Mouse (Mus musculus) CH12.LX (cell line): Measurements from ENCODE around the gene Apba1. TPM values are rescaled to one million over a fixed set of nuclear protein-coding genes. Genes with fewer than 3 reads are reported as not detected.

ENCODE experiments used
- DNase-seq: peaks from one replicate; pipeline ENCODE4 v3.0.0-alpha.2; 2013; ENCODE audit errors: extremely low read depth
- H3K27ac ChIP-seq: 2 replicates; pipeline ENCODE4 v1.5.1; 2012; ENCODE audit warnings: low read depth, mild to moderate bottlenecking, control low read depth, moderate library complexity; ENCODE audit not compliant: insufficient read depth
- H3K27me3 ChIP-seq: replicated peaks from 2 replicates; pipeline ENCODE3; 2012; ENCODE audit warnings: inconsistent platforms
- H3K36me3 ChIP-seq, 2 experiments: replicated peaks in 1 of 2; 2 replicates each; pipeline versions ENCODE3 to v1.6.1; 2012; ENCODE audit warnings: inconsistent platforms in 1 of 2, low read length in 1 of 2, mild to moderate bottlenecking in 1 of 2, mixed read lengths in 1 of 2, moderate library complexity in 1 of 2; ENCODE audit not compliant: control insufficient read depth in 1 of 2, insufficient read depth in 1 of 2
- H3K4me1 ChIP-seq, 2 experiments: 2 replicates each; pipeline ENCODE4 v1.6.1; 2012; ENCODE audit warnings: inconsistent platforms in 1 of 2, moderate library complexity in 1 of 2; ENCODE audit not compliant: insufficient read depth in 2 of 2, control insufficient read depth in 1 of 2
- H3K4me2 ChIP-seq: 2 replicates; pipeline ENCODE4 v1.6.1; 2012; ENCODE audit warnings: low read depth, mild to moderate bottlenecking, control low read depth; ENCODE audit not compliant: poor library complexity, insufficient read depth, severe bottlenecking
- H3K4me3 ChIP-seq, 3 experiments: fragments of 150-350 bp in 1 of 3; sonication (generic) in 1 of 3; replicated peaks in 1 of 3; 2 replicates each; pipeline versions ENCODE3 to v1.5.1; 2011 to 2012; ENCODE audit warnings: low read depth in 2 of 3, low read length in 2 of 3, mild to moderate bottlenecking in 2 of 3, moderate library complexity in 2 of 3, control low read depth in 1 of 3, improper control_type of control experiment in 1 of 3, inconsistent platforms in 1 of 3, mixed read lengths in 1 of 3; ENCODE audit not compliant: poor library complexity in 1 of 3
- H3K79me2 ChIP-seq: replicated peaks from 2 replicates; pipeline ENCODE4 v1.6.1; 2012; ENCODE audit warnings: mild to moderate bottlenecking, moderate library complexity; ENCODE audit not compliant: control insufficient read depth, poor library complexity, insufficient read depth, severe bottlenecking; ENCODE audit errors: extremely low read depth
- H3K9ac ChIP-seq: 2 replicates; pipeline ENCODE4 v1.6.1; 2012; ENCODE audit warnings: low read depth, mild to moderate bottlenecking, control low read depth, moderate library complexity; ENCODE audit not compliant: insufficient read depth
- H3K9me3 ChIP-seq: replicated peaks from 2 replicates; pipeline ENCODE3; 2012; ENCODE audit warnings: low read length, inconsistent platforms, mixed read lengths
- BHLHE40 ChIP-seq: IDR thresholded peaks from 2 replicates; pipeline ENCODE4 v1.6.1; 2011; ENCODE audit warnings: mild to moderate bottlenecking, low read depth, low read length, improper control_type of control experiment
- ELF1 ChIP-seq: IDR thresholded peaks from 2 replicates; pipeline ENCODE4 v1.6.1; 2014; ENCODE audit warnings: low read depth, mild to moderate bottlenecking, inconsistent platforms, low read length, improper control_type of control experiment
- ETS1 ChIP-seq: conservative IDR thresholded peaks from 2 replicates; pipeline ENCODE4 v1.6.1; 2012; ENCODE audit warnings: low read depth, mild to moderate bottlenecking, inconsistent platforms, low read length, improper control_type of control experiment, moderate library complexity
- IRF4 ChIP-seq: IDR thresholded peaks from 2 replicates; pipeline ENCODE4 v1.6.1; 2014; ENCODE audit warnings: low read depth, mild to moderate bottlenecking, inconsistent platforms, low read length, improper control_type of control experiment
- KAT2A ChIP-seq: IDR thresholded peaks from 2 replicates; pipeline ENCODE4 v1.6.1; 2012; ENCODE audit warnings: low read length, improper control_type of control experiment, inconsistent platforms; ENCODE audit not compliant: insufficient replicate concordance
- MEF2A ChIP-seq: IDR thresholded peaks from 2 replicates; pipeline ENCODE4 v1.6.1; 2014; ENCODE audit warnings: low read depth, mild to moderate bottlenecking, inconsistent platforms, low read length, improper control_type of control experiment, borderline replicate concordance
- NELFE ChIP-seq: IDR thresholded peaks from 2 replicates; pipeline ENCODE4 v1.6.1; 2011; ENCODE audit warnings: low read depth, low read length, improper control_type of control experiment
- POLR2AphosphoS2 ChIP-seq: IDR thresholded peaks from 2 replicates; pipeline ENCODE4 v1.6.1; 2011; ENCODE audit warnings: low read depth, low read length, improper control_type of control experiment
- RCOR1 ChIP-seq: conservative IDR thresholded peaks from 2 replicates; pipeline ENCODE4 v1.6.1; 2012; ENCODE audit warnings: low read depth, mild to moderate bottlenecking, inconsistent platforms, low read length, improper control_type of control experiment
- SMC3 ChIP-seq: IDR thresholded peaks from 2 replicates; pipeline ENCODE4 v1.6.1; 2011; ENCODE audit warnings: low read depth, low read length, improper control_type of control experiment
- TBP ChIP-seq: conservative IDR thresholded peaks from 2 replicates; pipeline ENCODE4 v1.6.1; 2011; ENCODE audit warnings: low read depth, low read length, improper control_type of control experiment
- UBTF ChIP-seq: IDR thresholded peaks from 2 replicates; pipeline ENCODE4 v1.6.1; 2012; ENCODE audit warnings: low read depth, mild to moderate bottlenecking, inconsistent platforms, low read length, improper control_type of control experiment, moderate library complexity
- USF2 ChIP-seq: conservative IDR thresholded peaks from 2 replicates; pipeline ENCODE4 v1.6.1; 2011; ENCODE audit warnings: low read depth, low read length, improper control_type of control experiment
- ZKSCAN1 ChIP-seq: IDR thresholded peaks from 2 replicates; pipeline ENCODE4 v1.6.1; 2012; ENCODE audit warnings: low read depth, inconsistent platforms, low read length, improper control_type of control experiment, borderline replicate concordance
- ZNF384 ChIP-seq: IDR thresholded peaks from 2 replicates; pipeline ENCODE4 v1.6.1; 2012; ENCODE audit warnings: low read depth, low read length, improper control_type of control experiment, inconsistent platforms
- dilution Hi-C: fragments of 300-500 bp; cut with MboI; formaldehyde crosslinking; loops from 2 replicates; pipeline ENCODE4 v1.14.3; 2020; ENCODE audit warnings: low sequenced_read_pairs; ENCODE audit not compliant: extremely low pct_unique_long_range_greater_than_20kb, extremely low pct_ligation_motif_present
- in situ Hi-C: fragments of 300-500 bp; cut with MboI; formaldehyde crosslinking; loops from 3 replicates; pipeline ENCODE4 v1.14.3; 2019; ENCODE audit warnings: low sequenced_read_pairs, low pct_ligation_motif_present, low pct_unique_long_range_greater_than_20kb, mixed read lengths
- polyA plus RNA-seq: library from polyadenylated mRNA; unstranded; fragments of >175 nt; gene quantifications from 2 replicates; pipeline ENCODE4 v1.2.1, GENCODE M21; 2012; ENCODE audit warnings: low read depth; ENCODE audit not compliant: insufficient read length
- total RNA-seq, 2 experiments: library from RNA; depleted of rRNA; stranded (reverse); fragments of 300-350 nt in 1 of 2; fragments of >200 nt in 1 of 2; gene quantifications; 2 replicates each; pipeline ENCODE4 v1.2.3; 2012 to 2014

Gene Apba1
- total and polyA plus RNA-seq, 3 experiments, result 0.08 to 0.24 (median 0.09) TPM

DNA sequence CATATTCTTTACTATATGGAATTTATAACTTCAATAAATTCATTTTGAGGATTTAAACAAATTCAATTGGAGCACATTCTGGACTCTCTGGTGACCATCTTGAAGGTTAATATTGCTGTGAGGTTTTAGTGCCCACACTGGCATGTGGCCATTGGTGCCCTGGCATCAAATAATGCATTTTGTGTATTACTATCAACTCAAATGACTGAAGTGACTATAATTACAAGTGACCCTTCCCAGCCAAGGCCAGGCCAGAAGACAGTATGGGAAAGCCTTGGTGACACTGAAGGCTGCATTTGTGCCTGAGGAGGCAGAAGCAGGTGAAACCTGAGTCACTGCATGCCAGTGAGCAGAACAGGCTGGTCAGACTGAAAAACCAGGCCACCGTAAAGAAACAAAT lies 50.5 kb downstream of the Apba1 start:
- in situ Hi-C loops, result no loop called here
- H3K9ac ChIP-seq, result no peak overlapping the region
- TF ChIP-seq UBTF, result no peak
- TF ChIP-seq USF2, result no peak
- TF ChIP-seq BHLHE40, result no peak
- TF ChIP-seq ZKSCAN1, result no peak
- no peak for TF ChIP-seq MEF2A
- TF ChIP-seq ELF1, result no peak
- no peak for TF ChIP-seq RCOR1
- TF ChIP-seq TBP, result no peak
- no peak for TF ChIP-seq SMC3
- TF ChIP-seq NELFE, result no peak
- TF ChIP-seq ETS1, result no peak
- no peak for TF ChIP-seq POLR2AphosphoS2
- no peak for TF ChIP-seq KAT2A
- TF ChIP-seq ZNF384, result no peak
- peaks cover 0 to 16% of the 10 kb centered on the region in 2 experiments; a peak in 2 of 4 replicates for H3K4me1 ChIP-seq
- dilution Hi-C loops, result no loop called here
- H3K4me2 ChIP-seq, result no peak overlapping the region
- no peak overlapping the region for H3K27ac ChIP-seq
- no peak overlapping the region for H3K4me3 ChIP-seq
- H3K9me3 ChIP-seq, result no peaks in the 10 kb centered on the region
- no peaks in the 10 kb centered on the region for H3K79me2 ChIP-seq
- DNase-seq, result no peak
- H3K27me3 ChIP-seq, result no peaks in the 10 kb centered on the region
- no peaks in the 10 kb centered on the region for H3K36me3 ChIP-seq

DNA sequence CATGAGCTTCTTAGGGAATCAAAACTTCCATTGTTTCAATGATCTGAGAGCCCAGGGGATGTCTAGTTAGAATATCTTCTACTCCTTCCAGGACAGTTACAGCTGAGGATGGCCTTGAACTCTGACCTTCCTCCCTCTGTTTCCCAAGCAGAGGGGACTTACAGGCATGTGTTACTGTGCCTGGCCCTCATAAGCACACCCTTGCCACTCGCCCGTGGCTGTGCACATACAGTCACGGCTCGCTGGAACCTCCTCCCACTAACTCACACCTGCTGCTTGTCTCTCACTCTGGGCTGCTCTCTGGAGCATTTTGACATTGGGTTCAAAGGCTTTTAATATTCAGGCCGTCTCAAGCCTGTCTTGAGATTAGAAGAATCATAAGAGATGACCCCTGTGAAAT lies 51.8 kb downstream of the Apba1 start:
- Histone ChIP-seq H3K4me1 (peaks cover 0 to 16% of the 10 kb centered on the region in 2 experiments; a peak in 2 of 4 replicates), H3K4me2 (no peak overlapping the region), H3K27me3 (no peaks in the 10 kb centered on the region), H3K36me3 (no peaks in the 10 kb centered on the region), H3K27ac (no peak overlapping the region), H3K9me3 (no peaks in the 10 kb centered on the region), H3K9ac (no peak overlapping the region), H3K4me3 (no peak overlapping the region), H3K79me2 (no peaks in the 10 kb centered on the region)
- dilution Hi-C loops (no loop called here), in situ Hi-C loops (no loop called here)
- DNase-seq, result no peak
- no peak for TF ChIP-seq ZKSCAN1
- TF ChIP-seq IRF4, result no peak
